Mouse (Mus musculus) embryonic facial prominence, embryonic 10.5 days (tissue): Measurements from ENCODE around the gene Nrxn2. TPM values are rescaled to one million over a fixed set of nuclear protein-coding genes. Genes with fewer than 3 reads are reported as not detected.

ENCODE experiments used
- DNase-seq: peaks from one replicate; pipeline ENCODE4 v3.0.0-alpha.2; 2017; ENCODE audit warnings: low spot score
- H3K27ac ChIP-seq: fragments of 300-500 bp; sonication (generic); replicated peaks from 2 replicates; pipeline ENCODE4 v1.5.1; 2016; ENCODE audit warnings: mild to moderate bottlenecking
- H3K27me3 ChIP-seq: fragments of 300-500 bp; sonication (generic); replicated peaks from 2 replicates; pipeline ENCODE4 v1.6.1; 2016; ENCODE audit warnings: low read depth, mild to moderate bottlenecking; ENCODE audit not compliant: poor library complexity, severe bottlenecking
- H3K36me3 ChIP-seq: fragments of 300-500 bp; sonication (generic); replicated peaks from 2 replicates; pipeline ENCODE4 v1.6.1; 2016; ENCODE audit warnings: mild to moderate bottlenecking, moderate library complexity
- H3K4me1 ChIP-seq: fragments of 300-500 bp; sonication (generic); 2 replicates; pipeline ENCODE4 v1.6.1; 2016
- H3K4me3 ChIP-seq: fragments of 300-500 bp; sonication (generic); 2 replicates; pipeline ENCODE4 v1.5.1; 2016; ENCODE audit warnings: mild to moderate bottlenecking, moderate library complexity
- H3K9me3 ChIP-seq: fragments of 300-500 bp; sonication (generic); 2 replicates; pipeline ENCODE4 v1.6.1; 2016; ENCODE audit warnings: mild to moderate bottlenecking
- WGBS: fragments of 180-500 bp; shearing (Covaris S2); methylation state at CpG from one replicate; pipeline ENCODE4 v1.1.7; 2016; 5-methylcytosine and 5-hydroxymethylcytosine counted together
- polyA plus RNA-seq: library from polyadenylated mRNA; unstranded; fragments of >200 nt; fragmentation: Nextera tagmentation; extraction: Ambion mirVana; gene quantifications from 2 replicates; pipeline ENCODE4 v1.2.1, GENCODE M21; 2016

Nrxn2 gene
- polyA plus RNA-seq, 1 experiment from 2014 or later: 1.9 TPM

DNA sequence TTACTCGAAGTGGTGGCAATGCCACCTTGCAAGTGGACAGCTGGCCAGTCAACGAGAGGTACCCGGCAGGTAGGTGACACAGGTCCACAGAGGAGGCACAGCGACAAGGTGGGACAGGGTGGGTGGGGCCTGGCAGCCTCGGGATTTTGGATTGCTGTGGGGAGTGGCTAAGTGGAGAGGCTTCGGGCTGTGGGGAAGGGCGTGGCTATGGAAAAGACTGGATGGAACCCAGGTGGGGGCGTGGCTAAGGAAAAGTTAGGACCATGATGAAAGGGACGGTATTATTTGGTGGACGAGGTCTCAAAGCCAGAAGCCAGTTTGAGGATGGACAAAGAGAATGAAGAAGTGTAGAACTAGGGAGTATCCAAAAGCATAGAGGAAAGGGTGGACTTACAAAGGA lies 91.3 kb downstream of the Nrxn2 start:
- Histone ChIP-seq H3K27ac (no peak overlapping the region), H3K36me3 (no peaks in the 10 kb centered on the region), H3K4me3 (no peak overlapping the region), H3K4me1 (peaks cover 40% of the 10 kb centered on the region), H3K27me3 (peaks cover 87% of the 10 kb centered on the region), H3K9me3 (no peaks in the 10 kb centered on the region)
- no peak for DNase-seq
- 77% methylated on average over 10 of the region's 10 CpGs for WGBS

DNA sequence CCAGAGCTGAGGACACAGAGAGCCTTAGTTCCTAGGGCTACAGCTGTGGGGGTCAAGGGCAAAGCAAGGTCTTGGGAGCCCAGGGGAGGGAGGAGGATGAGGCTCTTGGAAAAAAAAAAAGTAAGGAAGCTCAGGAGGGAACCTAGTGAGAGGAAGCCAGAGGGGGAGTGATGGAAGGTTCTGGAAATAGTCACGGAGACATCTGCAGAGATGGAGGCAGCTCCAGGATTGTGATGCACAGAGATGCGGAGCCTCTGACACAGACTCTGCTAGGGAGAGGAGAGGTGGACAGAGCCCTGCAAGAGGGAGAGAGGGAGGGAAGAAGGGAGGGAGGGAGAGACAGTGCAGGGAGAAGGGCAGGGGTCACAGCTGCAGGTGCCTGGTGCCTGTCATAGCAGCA lies 92.0 kb downstream of the Nrxn2 start:
- WGBS: 81% methylated on average over 2 of the region's 2 CpGs
- Histone ChIP-seq H3K27ac (no peak overlapping the region), H3K36me3 (no peaks in the 10 kb centered on the region), H3K4me1 (peaks cover 47% of the 10 kb centered on the region), H3K9me3 (no peaks in the 10 kb centered on the region), H3K4me3 (no peak overlapping the region), H3K27me3 (peaks cover 81% of the 10 kb centered on the region)
- no peak for DNase-seq

DNA sequence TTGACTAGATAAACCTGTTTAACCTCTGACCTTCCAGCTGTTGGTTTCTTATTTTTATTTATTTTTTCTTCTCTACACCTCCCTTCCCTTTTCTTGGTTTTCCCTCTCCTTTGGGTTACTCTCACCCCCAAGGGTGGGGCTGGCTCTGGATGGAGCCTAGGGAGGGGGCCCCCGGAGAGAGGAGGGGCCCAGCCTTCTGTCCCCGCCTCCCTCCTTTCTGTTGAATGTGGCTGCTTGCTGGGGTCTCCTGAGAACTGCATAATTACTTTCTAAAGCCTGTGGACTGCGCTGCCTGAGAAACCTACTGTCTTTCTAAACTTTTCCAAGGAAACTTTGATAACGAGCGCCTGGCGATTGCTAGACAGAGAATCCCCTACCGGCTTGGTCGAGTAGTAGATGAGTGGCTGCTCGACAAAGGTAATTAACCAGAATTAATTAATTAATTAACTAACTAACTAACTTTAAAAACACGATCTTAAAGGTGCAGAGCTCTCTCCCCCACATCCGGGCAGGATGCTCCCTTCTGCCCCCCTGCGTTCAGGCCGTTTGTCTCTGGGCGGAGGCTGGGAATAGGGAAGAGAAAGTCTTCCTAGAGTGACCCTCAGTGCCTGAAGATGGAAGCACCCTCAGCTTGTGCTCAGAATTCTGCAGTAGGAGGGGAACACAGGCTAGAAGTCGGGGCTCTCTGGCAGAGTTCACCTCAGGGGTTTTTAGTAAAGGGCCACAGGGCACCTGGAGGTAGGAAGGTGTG lies 95.0 kb downstream of the Nrxn2 start:
- DNase-seq: no peak
- WGBS: 3% methylated on average over 15 of the region's 15 CpGs
- Histone ChIP-seq H3K4me1 (peaks cover 62% of the 10 kb centered on the region), H3K9me3 (no peaks in the 10 kb centered on the region), H3K36me3 (peaks cover 8% of the 10 kb centered on the region), H3K27ac (peak overlapping the region; percentile 5; the same call in 1 of the 2 replicates), H3K27me3 (peaks cover 52% of the 10 kb centered on the region), H3K4me3 (peak overlapping the region; percentile 29; the same call in 1 of the 2 replicates)

DNA sequence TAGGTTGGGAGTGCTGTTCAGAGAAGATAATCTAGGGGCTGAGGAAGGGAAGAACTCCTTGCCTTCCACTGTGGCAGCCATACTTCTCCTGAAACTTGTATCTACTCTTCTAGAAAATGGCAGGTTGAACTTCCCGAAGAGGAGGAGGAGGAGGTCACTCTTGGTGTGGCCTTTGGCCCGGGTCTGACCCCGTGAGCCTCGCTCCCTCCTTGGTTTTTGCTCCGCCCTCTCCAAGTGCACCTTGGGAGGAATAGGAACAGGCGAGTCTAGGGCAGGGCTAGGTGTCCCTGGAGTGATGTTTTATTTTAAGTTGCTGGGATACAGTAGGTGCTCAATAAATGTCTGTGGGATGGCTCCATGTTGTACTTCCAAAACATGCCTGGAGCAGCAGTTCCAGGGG lies 96.4 kb downstream of the Nrxn2 start:
- H3K27me3 ChIP-seq: peaks cover 46% of the 10 kb centered on the region
- H3K4me3 ChIP-seq: no peak overlapping the region
- H3K36me3 ChIP-seq: peaks cover 8% of the 10 kb centered on the region
- H3K4me1 ChIP-seq: peaks cover 76% of the 10 kb centered on the region
- no peaks in the 10 kb centered on the region for H3K9me3 ChIP-seq
- H3K27ac ChIP-seq: no peak overlapping the region
- WGBS: 66% methylated on average over 6 of the region's 6 CpGs
- no peak for DNase-seq

DNA sequence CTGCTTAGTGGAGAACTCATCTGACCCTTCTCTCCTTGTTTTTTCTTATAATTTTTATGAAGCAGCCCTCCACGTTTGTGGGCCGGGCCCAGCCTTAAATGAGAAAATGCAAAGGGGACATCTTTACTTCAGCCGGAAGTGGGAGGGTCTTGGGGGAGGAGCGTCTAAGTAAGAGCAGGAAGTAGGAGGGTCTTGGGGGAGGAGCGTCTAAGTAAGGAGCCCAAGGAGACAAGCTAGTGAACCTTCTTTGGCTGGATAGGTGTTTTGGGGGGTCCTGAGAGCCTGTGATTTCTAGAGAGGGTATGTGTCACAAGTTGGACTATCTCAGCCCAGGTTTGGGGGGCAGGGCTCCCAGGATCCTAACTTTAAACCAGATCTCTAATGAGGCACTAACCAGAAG lies 96.9 kb downstream of the Nrxn2 start:
- H3K9me3 ChIP-seq: no peaks in the 10 kb centered on the region
- peaks cover 8% of the 10 kb centered on the region for H3K36me3 ChIP-seq
- peaks cover 41% of the 10 kb centered on the region for H3K27me3 ChIP-seq
- H3K4me1 ChIP-seq: peaks cover 81% of the 10 kb centered on the region
- no peak overlapping the region; the same call in 1 of the 2 replicates for H3K27ac ChIP-seq
- H3K4me3 ChIP-seq: no peak overlapping the region
- 59% methylated on average over 5 of the region's 5 CpGs for WGBS
- DNase-seq: no peak

DNA sequence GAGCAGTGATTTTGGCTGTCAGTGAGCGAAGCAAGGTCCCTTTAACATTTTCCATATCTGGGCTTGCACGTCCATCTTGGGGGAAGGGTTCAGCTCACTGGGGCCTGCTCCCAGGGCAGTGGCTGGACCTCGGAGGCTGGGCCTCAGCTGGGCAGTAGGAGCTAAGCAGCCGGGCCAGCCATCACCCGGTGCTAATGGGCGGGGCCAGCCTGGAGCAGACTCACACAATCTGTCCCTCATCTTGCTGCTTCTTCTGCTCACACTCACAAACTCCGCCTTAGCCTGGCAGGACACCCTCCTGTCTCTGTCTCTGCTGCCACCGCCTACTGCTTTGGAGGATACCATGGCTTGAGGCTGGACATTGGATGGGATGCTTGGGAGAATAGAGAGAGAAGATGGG lies 97.6 kb downstream of the Nrxn2 start:
- Histone ChIP-seq H3K4me3 (no peak overlapping the region), H3K27ac (no peak overlapping the region)

DNA sequence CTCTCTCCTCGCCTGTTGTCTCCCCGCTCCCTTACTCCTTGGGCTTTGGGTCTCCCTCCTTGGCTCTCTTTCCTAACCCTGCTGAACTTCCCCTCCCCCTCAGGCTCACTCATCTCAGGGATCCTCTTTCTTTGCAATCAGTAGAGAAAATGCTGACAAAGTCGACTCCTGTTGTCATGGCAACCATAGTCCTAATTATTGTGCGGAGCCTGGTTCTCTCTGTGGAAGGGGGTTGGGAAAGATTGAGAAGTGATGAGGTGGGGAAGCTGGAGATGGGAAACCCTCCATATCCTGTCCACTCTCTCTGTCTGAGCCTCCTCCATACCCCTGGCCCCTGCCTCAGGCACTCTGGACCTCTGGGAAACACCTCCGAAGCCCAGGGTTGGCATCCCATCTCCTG lies 100.1 kb downstream of the Nrxn2 start:
- 44% methylated on average over 5 of the region's 5 CpGs for WGBS
- peaks cover 11% of the 10 kb centered on the region; the same call in 1 of the 2 replicates for H3K27me3 ChIP-seq
- no peaks in the 10 kb centered on the region for H3K9me3 ChIP-seq
- DNase-seq: peak; percentile 53
- peaks cover 66% of the 10 kb centered on the region for H3K4me1 ChIP-seq
- peak overlapping the region; percentile 32 for H3K4me3 ChIP-seq
- peak overlapping the region; percentile 82 for H3K27ac ChIP-seq
- peaks cover 8% of the 10 kb centered on the region for H3K36me3 ChIP-seq

More for the DNA sequence above, 97.6 kb downstream of the Nrxn2 start:
- Histone ChIP-seq H3K27me3 (peaks cover 34% of the 10 kb centered on the region), H3K36me3 (peaks cover 8% of the 10 kb centered on the region), H3K4me1 (peaks cover 79% of the 10 kb centered on the region), H3K9me3 (no peaks in the 10 kb centered on the region)
- WGBS: 63% methylated on average over 8 of the region's 8 CpGs
- DNase-seq: no peak

DNA sequence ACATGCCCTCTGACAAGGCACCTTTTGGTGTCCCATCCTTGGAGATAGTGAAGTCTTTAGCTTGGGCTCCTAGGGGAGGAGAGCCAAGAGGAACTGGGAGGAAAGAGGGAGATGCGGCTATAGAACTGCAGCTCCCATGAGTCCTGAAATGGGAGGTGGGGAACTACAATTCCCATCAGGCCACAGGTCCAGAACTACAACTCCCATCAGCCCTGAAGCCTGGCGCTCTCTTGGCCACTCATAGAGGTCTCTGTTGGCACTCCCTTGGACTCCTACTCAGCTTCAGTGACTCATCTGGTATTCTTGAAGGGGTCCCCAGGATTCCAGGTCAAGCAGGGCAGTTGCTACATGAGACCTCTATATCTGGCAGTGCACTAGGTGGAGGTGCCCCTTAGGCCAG lies 101.0 kb downstream of the Nrxn2 start:
- Histone ChIP-seq H3K4me3 (peak overlapping the region; percentile 32; the same call in 1 of the 2 replicates), H3K9me3 (no peaks in the 10 kb centered on the region), H3K4me1 (peaks cover 57% of the 10 kb centered on the region), H3K27ac (peak overlapping the region; percentile 82), H3K27me3 (peaks cover 3% of the 10 kb centered on the region; the same call in 1 of the 2 replicates), H3K36me3 (peaks cover 8% of the 10 kb centered on the region)
- 61% methylated on average over 2 of the region's 2 CpGs for WGBS
- DNase-seq: no peak

DNA sequence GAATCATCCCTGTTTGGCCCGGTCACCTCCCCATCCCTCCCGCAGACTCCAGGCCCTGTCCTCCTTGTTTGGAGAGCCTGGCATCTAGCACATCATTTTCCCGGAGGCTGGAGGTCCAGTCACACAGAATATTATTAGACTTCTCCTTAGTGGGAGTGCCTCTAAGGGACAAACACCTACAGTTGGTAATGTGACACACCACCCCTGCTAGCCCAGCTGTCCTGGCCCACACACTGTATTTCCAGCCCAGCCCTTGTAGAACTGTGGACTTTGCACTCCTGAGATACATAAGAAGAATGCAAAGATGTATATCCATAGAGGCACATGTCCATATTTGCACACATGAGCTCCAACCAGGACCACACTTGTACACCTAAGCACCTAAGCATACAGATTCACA lies 103.1 kb downstream of the Nrxn2 start:
- no peaks in the 10 kb centered on the region for H3K9me3 ChIP-seq
- peaks cover 5% of the 10 kb centered on the region for H3K36me3 ChIP-seq
- no peak overlapping the region for H3K4me3 ChIP-seq
- 84% methylated on average over 3 of the region's 3 CpGs for WGBS
- H3K27ac ChIP-seq: no peak overlapping the region
- H3K27me3 ChIP-seq: no peaks in the 10 kb centered on the region
- DNase-seq: no peak
- peaks cover 39% of the 10 kb centered on the region for H3K4me1 ChIP-seq

DNA sequence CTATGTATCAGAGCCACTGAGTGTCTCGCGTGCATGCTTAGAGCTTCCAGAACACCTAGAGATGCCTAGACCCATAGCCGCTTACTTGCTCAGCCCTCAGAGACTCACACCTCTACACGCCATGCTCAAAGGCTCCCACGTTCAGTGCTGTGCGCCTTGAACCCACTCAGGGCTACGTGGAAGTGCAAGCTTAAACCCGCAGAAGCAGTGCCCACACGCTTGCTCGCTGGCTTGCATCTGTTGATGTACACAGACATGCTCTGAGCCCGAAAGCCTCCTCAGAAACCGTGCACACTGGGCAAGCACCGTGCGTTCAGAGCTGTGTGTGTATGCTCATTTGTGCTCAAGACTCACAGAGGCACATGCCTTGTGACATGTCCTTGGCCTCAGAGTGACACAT lies 103.8 kb downstream of the Nrxn2 start:
- Histone ChIP-seq H3K27ac (no peak overlapping the region), H3K4me1 (peaks cover 34% of the 10 kb centered on the region), H3K9me3 (no peaks in the 10 kb centered on the region), H3K4me3 (no peak overlapping the region), H3K36me3 (no peaks in the 10 kb centered on the region; the same call in 1 of the 2 replicates), H3K27me3 (no peaks in the 10 kb centered on the region)
- 91% methylated on average over 14 of the region's 14 CpGs for WGBS
- DNase-seq: no peak

DNA sequence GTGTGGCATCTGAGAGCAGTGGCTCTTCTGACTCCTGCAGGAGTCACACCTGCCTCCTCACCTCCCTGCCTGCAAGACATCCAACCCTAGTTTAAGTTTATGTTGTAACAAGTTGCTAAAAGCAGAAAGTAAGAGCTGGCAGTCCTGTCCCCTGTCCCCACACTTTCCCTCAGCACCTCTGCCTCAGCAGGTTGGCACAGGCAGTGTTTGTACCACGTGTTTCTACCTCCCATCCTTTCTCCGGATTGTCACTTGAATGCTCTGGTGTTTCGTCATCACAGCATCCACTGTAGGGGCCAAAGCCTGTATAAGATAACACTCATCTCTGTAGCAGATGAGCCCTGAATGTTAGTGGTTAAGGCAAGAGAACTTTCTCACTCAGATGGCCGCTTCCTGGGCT lies 106.5 kb downstream of the Nrxn2 start:
- peaks cover 30% of the 10 kb centered on the region for H3K4me1 ChIP-seq
- H3K36me3 ChIP-seq: no peaks in the 10 kb centered on the region; the same call in 1 of the 2 replicates
- no peak overlapping the region for H3K4me3 ChIP-seq
- H3K27me3 ChIP-seq: peaks cover 6% of the 10 kb centered on the region
- DNase-seq: no peak
- 83% methylated on average over 4 of the region's 4 CpGs for WGBS
- H3K9me3 ChIP-seq: no peaks in the 10 kb centered on the region
- H3K27ac ChIP-seq: no peak overlapping the region

DNA sequence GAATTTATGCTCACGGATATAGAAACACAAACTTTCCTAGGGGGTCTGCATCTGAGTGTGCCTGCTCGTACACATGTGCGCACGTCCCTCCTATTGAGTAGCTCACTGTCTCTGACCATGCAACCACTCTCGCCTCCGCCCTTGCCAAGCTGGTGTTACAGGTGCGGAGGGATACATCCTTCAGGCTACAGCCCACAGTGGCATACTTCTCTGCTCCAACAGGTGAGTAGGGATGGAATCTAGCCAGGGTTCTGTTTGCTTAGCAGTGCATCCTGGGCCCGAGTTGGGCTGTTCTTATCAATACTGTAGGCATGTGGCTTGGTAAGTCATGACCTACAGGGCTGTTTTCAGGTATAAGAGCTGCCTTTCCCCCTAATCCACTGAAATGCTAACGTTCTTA lies 107.5 kb downstream of the Nrxn2 start:
- Histone ChIP-seq H3K9me3 (no peaks in the 10 kb centered on the region), H3K27ac (no peak overlapping the region), H3K27me3 (peaks cover 15% of the 10 kb centered on the region), H3K4me1 (peaks cover 30% of the 10 kb centered on the region), H3K4me3 (no peak overlapping the region), H3K36me3 (no peaks in the 10 kb centered on the region; the same call in 1 of the 2 replicates)
- 95% methylated on average over 9 of the region's 9 CpGs for WGBS
- DNase-seq: no peak

DNA sequence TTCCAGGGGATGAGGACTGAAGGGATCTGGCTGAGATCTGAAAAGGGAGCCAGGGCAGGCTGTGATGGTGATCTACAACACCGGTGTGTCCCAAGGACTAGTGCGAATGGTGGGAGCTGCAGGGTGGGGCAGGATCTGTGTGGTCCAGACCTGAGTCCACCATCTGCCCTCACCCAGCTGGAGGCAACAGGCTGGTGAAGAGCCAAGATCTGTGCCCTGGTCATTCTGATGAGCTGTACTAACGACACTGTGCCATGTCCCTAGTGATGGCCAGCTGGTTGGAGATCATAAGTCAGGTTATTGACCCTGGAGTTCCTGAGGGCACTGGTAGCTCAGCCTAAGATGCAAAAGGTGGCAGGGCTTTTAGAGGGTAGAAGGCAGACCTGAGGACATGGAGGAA lies 108.9 kb downstream of the Nrxn2 start:
- Histone ChIP-seq H3K4me3 (no peak overlapping the region), H3K4me1 (peaks cover 45% of the 10 kb centered on the region), H3K27ac (no peak overlapping the region), H3K36me3 (no peaks in the 10 kb centered on the region), H3K9me3 (no peaks in the 10 kb centered on the region), H3K27me3 (peaks cover 29% of the 10 kb centered on the region)
- 85% methylated on average over 3 of the region's 3 CpGs for WGBS
- no peak for DNase-seq
